ENCODE assay signal across 8 mouse cellular contexts in the genomic region with DNA sequence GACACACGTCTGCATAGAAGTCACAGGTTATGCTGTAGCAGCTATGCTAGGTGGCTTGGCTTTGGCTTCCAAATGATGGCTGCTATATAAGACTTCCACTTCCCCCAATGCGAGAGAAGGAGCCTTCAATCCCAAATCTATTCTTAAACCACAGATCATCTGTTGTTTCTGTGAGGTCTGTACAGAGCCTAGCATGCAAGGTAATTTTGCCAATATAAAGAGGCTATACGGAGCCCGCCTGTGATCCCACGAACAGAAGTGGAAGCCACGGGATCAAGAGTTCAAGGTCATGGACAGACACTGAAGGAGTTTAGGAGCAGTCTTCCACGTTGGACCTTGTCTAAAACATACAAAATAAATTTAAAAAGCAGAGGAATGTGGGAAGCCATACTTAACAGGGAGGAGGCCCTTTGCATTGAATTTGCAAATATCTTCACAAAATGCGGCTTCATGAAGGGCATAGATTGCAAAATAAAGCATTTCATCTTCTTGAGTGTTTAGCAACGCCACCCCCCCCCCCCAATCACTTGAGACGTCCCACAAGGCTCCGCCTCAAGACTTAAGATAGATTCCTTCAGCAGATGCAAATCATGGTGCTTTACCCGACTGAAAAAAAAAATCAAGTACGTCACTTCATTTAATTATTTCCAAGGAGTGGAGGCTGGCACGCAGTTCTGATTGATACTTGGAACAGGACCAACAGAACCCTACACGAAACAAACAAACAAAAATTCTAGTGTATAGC. TPM values are rescaled to one million over a fixed set of nuclear protein-coding genes. Genes with fewer than 3 reads are reported as not detected.
DNase-seq lines count a peak whose midpoint lies in the region; ATAC-seq and TF ChIP-seq lines count a peak whose summit lies in the region.

No protein-coding gene starts in this region.

- no peak for TF ChIP-seq CTCF in G1E (IDR thresholded peaks at IDR 0.05; ENCODE audit: low read depth, low read length)
- no peak for TF ChIP-seq CTCF in heart, postnatal 0 days (IDR thresholded peaks at IDR 0.05; ENCODE audit: low read depth)

- H3K36me3 ChIP-seq in heart, embryonic 15.5 days: no peaks in the 10 kb centered on the region
- H3K36me3 ChIP-seq in G1E (replicated peaks): peaks cover 8% of the 10 kb centered on the region
- H3K36me3 ChIP-seq in heart, postnatal 0 days (replicated peaks; ENCODE audit: control insufficient read depth, insufficient read depth, low read length): peaks cover 4% of the 10 kb centered on the region; the same call in 1 of the 2 replicates
- 0 out of 2 replicates have a peak, but pooled peaks cover 3% of the 10 kb centered on the region for H3K36me3 ChIP-seq in midbrain, embryonic 12.5 days

- peak overlapping the region; percentile 85 for H3K9ac ChIP-seq in heart, embryonic 15.5 days
- peak overlapping the region; percentile 82 for H3K9ac ChIP-seq in heart, postnatal 0 days (replicated peaks; ENCODE audit: low read depth, low read length)
- peak overlapping the region; percentile 72 for H3K9ac ChIP-seq in midbrain, embryonic 12.5 days (replicated peaks)

- intact Hi-C loops in heart, postnatal 25 days (cut with DNase I): loop anchor here (5.0 kb wide), 1 partner anchor 274 kb away; a partner anchor contains a TSS

- no peaks in the 10 kb centered on the region for H3K27me3 ChIP-seq in heart, embryonic 15.5 days
- H3K27me3 ChIP-seq in G1E (ENCODE audit: insufficient read depth, low read length): peaks cover 14% of the 10 kb centered on the region
- no peaks in the 10 kb centered on the region for H3K27me3 ChIP-seq in heart, postnatal 0 days (ENCODE audit: control insufficient read depth, insufficient read depth, low read length)
- no peaks in the 10 kb centered on the region for H3K27me3 ChIP-seq in midbrain, embryonic 12.5 days

- no peaks in the 10 kb centered on the region for H3K9me3 ChIP-seq in heart, embryonic 15.5 days (replicated peaks)
- H3K9me3 ChIP-seq in G1E (replicated peaks): peaks cover 7% of the 10 kb centered on the region
- no peaks in the 10 kb centered on the region for H3K9me3 ChIP-seq in heart, postnatal 0 days (replicated peaks; ENCODE audit: control insufficient read depth, low read length)
- H3K9me3 ChIP-seq in midbrain, embryonic 12.5 days: no peaks in the 10 kb centered on the region

- WGBS in heart, embryonic 15.5 days: 34% methylated on average over 15 of the region's 15 CpGs
- 38% methylated on average over 15 of the region's 15 CpGs for WGBS in heart, postnatal 0 days
- 30% methylated on average over 15 of the region's 15 CpGs for WGBS in midbrain, embryonic 12.5 days

- DNase-seq in heart, postnatal 25 days (ENCODE audit: low spot score): no peak
- DNase-seq in G1E (ENCODE audit: low spot score): no peak
- DNase-seq in heart, postnatal 0 days (ENCODE audit: low spot score): no peak
- DNase-seq in cerebellum, adult 9-11 months: no peak
- DNase-seq in gastrocnemius, postnatal 10 days: no peak
- DNase-seq in yolk sac, embryonic 10.5 days (ENCODE audit: low spot score): no peak

- H3K4me1 ChIP-seq in heart, embryonic 15.5 days (replicated peaks): peaks cover 17% of the 10 kb centered on the region
- peaks cover 23% of the 10 kb centered on the region for H3K4me1 ChIP-seq in G1E (ENCODE audit: insufficient read depth, low read depth, low read length)
- peaks cover 11% of the 10 kb centered on the region for H3K4me1 ChIP-seq in heart, postnatal 0 days (ENCODE audit: control insufficient read depth, insufficient read depth)
- H3K4me1 ChIP-seq in midbrain, embryonic 12.5 days: peaks cover 30% of the 10 kb centered on the region

- peak overlapping the region; percentile 90 for H3K27ac ChIP-seq in heart, embryonic 15.5 days
- H3K27ac ChIP-seq in heart, postnatal 0 days (ENCODE audit: low read depth): peak overlapping the region; percentile 100
- peak overlapping the region; percentile 99 for H3K27ac ChIP-seq in midbrain, embryonic 12.5 days (replicated peaks)

- peak overlapping the region; percentile 69 for H3K4me3 ChIP-seq in heart, embryonic 15.5 days
- H3K4me3 ChIP-seq in G1E (ENCODE audit: low read depth, low read length): peak overlapping the region; percentile 92
- peak overlapping the region; percentile 97 for H3K4me3 ChIP-seq in heart, postnatal 0 days (ENCODE audit: low read depth, low read length)
- peak overlapping the region; percentile 85 for H3K4me3 ChIP-seq in midbrain, embryonic 12.5 days

- H3K4me2 ChIP-seq in heart, embryonic 15.5 days: peak overlapping the region; percentile 87
- H3K4me2 ChIP-seq in heart, postnatal 0 days (ENCODE audit: low read depth, low read length): peak overlapping the region; percentile 67
- peak overlapping the region; percentile 73 for H3K4me2 ChIP-seq in midbrain, embryonic 12.5 days (replicated peaks)

- no peak for ATAC-seq in heart, embryonic 15.5 days (replicated peaks; ENCODE audit: insufficient number of reproducible peaks, insufficient read depth, low FRiP score, low read depth)
- ATAC-seq in G1E (ENCODE audit: extremely low read depth, insufficient number of reproducible peaks, low FRiP score, poor library complexity, severe bottlenecking): no peak
- no peak for ATAC-seq in heart, postnatal 0 days (ENCODE audit: insufficient read depth, low read depth)
- no peak for ATAC-seq in midbrain, embryonic 12.5 days (ENCODE audit: low FRiP score, low read depth)

- TF ChIP-seq EP300 in heart, postnatal 0 days (IDR thresholded peaks at IDR 0.05; ENCODE audit: low read depth): no peak

RNA-seq across cellular contexts. Expression of a gene that starts 1.2 kb away (rescaled TPM):
- 288 and 291 TPM in 2 replicates for polyA plus RNA-seq in heart, embryonic 15.5 days (2015; fragmentation: Nextera tagmentation; extraction: Ambion mirVana)
- over 10,000 TPM; 10,772 to 12,207 TPM for total RNA-seq in heart, postnatal 25 days (2021)
- 61.6 and 74.4 TPM in 2 replicates for total RNA-seq in G1E (2014; fragmentation: Nextera tagmentation)
- 62.6 and 73.6 TPM in 2 replicates for total RNA-seq in G1E (2017)
- 39.8 and 47.5 TPM in 2 replicates for polyA plus RNA-seq in G1E (2012)
- total RNA-seq in heart, postnatal 0 days (2014; rRNA removed; ENCODE audit: low replicate concordance): 2,277 and 2,295 TPM in 2 replicates
- polyA plus RNA-seq in heart, postnatal 0 days (2015; fragmentation: Nextera tagmentation; extraction: Ambion mirVana): 706 and 785 TPM in 2 replicates
- 59.4 and 78.0 TPM in 2 replicates for polyA plus RNA-seq in midbrain, embryonic 12.5 days (2016; fragmentation: Nextera tagmentation; extraction: Ambion mirVana)
- total RNA-seq in gastrocnemius, postnatal 10 days (2021): 100 to 1,000 TPM; 156 to 181 TPM

Comparison
In these comparisons a context has a peak if more than half of its experiments do, and no peak if none do; other contexts are left out.
1. RNA of a gene that starts 1.2 kb away (total RNA-seq): 10,772 to 12,207 TPM in heart, postnatal 25 days and 2,277 to 2,295 TPM in heart, postnatal 0 days; 156 to 181 TPM in gastrocnemius, postnatal 10 days and 61.6 to 74.4 TPM in G1E; every median in the first group is over 10 times any median in the second.
2. Peak in every context shown above with its lines, with median percentiles within 50 percentile points of each other: H3K27ac ChIP-seq, H3K4me2 ChIP-seq, H3K4me3 ChIP-seq and H3K9ac ChIP-seq.